Mouse (Mus musculus): ENCODE results near the gene Cox7a2.

The Cox7a2 gene

DNA sequence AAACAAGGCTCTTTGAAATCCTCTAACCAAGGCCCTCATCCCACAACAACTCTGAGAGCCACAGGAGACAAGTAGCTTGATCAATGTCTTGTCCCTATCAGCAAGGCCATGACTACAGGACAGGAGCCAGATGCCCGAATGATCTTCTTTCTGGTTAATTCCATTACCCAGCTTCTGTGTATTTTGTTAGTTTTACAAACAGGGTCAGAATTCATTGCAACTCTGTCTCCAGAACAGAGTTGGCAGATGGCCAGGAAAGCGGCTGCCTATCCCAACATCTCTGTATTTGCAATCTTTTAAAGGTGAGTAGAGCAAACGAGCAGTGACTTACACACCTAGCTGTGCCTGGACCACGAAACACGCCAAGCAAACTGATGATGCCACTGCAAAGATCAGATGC is 29.4 kb downstream of the Cox7a2 start:
- no peak for DNase-seq

DNA sequence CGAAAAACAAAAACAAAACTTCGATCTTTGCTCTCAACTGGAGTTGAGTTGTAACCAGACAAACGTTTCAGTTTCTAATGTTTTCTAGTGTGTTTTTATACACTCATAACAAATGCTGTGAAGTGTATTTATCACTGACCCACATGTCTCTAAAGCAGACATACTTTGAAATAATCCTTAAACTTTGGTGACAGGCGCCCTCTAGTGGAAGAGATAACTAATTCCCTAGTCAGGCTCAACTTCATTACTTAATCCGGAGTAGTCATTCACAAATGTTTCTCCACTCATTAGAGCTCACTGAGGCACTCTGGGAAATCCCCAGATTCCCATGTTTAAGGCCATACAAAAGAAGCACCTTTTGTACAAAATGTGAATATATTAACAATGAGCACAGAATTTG is 36.6 kb downstream of the Cox7a2 start:
- DNase-seq: no peak

DNA sequence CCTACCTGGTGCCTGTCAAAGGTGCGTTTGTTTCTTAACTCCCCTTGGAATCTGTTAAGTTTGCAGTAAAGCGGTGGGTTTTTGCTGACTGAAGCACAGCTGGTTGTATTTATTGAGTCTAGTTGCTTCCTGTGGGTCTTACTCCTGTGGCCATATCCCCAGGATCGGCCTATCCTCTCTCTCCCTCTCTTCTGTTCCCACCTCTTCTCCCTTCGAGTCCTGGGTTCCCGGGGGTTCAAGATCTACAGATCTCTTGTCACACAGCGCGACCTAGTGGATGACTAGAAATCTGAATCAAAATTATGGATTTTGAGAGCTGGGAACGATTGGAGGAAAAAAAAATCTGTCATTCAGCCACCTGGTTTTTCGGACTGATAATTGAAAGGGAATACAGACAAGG is 38.6 kb downstream of the Cox7a2 start:
- DNase-seq: peak; percentile 72

DNA sequence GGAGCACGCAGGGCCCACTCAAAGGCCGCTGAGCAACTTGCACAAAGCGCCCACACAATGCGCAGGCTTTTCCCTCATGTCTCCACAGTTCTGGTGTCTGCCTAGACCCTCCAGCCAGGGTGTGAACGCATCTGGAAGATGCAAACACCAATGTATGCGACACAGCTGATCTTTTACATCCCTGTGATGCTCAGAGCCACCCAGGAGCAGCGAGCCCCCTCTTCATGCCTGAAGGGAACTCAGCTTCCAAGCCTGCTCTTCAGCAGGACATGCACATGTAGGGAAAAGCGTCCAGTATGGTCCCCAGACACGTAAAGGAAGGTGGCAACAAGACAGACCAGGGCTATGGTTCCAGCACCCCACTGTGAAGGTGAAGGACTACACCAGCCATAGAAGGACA is 39.5 kb downstream of the Cox7a2 start:
- DNase-seq: no peak

DNA sequence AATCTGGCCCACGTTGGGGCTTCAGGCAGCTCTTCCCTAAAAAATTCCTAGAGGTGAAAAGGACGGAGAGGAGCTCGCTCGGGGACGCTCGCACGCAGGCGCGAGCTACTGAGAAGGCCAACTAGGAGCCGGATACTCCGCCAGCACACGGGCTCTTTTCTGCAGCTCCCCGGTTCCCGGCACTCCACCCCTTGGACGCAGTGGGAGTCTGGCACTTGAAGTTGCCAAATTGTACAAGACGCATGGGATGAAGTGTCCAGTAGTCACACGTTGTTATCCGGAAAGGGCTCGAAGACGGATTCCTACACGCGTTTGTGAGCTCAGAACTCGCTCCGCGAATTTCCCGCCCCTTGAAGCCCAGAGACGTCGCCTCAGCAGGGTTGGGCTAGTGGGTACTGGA is 40.2 kb downstream of the Cox7a2 start:
- no peak for DNase-seq

DNA sequence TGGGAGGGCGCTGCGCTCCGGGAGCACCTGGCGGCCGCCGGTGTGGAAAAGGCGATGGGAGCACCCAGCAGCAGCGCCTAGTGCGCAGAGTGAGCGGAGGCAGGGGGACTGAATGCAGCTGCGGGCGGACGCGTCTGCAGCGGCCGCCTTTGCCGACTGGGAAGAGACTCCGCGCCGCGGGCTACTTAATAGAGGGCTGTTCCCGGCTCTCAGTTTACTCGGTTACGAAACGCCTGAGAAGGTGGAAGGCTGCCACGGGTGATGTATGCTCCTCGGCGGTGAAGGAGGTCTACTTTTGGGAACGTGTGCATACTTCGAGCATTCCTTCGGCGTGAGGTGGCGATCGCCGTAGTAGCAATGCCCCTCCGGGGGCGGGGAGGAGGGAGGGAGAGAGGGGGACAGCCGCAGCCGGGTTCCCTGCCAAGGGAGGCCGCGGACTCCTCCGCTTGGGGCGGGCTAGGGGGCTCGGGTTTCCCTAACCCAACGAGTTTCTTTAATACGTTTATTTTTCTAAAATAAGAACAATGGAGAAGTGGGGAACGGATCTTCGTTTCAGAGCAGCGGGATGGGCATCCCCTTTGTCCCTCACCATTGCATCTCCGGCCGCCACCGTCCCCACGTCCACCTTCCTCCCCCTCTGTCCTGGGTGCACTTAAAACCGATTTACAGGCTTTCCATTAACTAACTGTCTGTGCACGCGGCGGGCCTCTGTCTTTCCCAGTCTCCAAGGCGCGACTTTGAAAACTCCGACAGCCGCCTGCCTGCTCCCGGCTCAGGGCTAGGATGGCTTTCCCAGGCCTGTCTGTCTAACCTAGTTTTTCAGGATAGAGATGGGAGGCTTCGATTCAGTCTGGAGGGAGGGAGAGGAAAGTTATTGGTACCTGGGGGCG is 41.0 kb downstream of the Cox7a2 start, which contains the start of gene Col12a1:
Gene Col12a1, minus strand, starts transcription at position 351 of the 890 bp plus-strand sequence.
- DNase-seq: peak; percentile 32

DNA sequence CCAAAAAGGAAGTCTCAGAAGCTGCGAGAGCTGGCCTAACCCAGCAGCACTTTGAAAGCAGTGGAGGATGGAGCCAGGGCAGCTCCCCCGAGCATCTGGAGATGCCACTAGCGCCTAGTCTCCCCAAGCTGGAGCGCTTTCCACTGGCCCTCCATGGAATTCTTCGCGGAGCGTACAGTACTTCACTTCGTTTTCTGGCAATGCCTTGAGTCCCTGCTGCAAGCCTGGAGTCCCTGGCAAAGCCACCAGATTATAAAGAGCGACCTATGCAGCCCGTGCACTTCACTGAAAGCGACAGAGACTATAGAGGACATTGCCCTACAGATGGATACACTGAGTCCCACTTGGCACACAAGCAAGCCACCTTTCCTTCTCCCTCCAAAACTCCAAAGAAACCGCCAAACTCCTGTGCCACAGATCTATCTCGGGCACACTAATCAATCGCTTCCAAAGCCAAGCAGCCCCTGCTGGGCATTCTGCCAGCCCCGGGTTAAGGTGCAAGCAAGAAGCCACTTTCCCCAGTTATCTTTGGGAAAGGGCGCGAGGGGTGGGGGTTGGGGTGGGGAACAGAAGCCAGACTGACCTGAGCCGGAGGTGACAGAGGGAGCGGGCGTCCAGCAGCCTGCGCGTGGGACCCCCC is 41.7 kb downstream of the Cox7a2 start:
- DNase-seq: peak; percentile 30

DNA sequence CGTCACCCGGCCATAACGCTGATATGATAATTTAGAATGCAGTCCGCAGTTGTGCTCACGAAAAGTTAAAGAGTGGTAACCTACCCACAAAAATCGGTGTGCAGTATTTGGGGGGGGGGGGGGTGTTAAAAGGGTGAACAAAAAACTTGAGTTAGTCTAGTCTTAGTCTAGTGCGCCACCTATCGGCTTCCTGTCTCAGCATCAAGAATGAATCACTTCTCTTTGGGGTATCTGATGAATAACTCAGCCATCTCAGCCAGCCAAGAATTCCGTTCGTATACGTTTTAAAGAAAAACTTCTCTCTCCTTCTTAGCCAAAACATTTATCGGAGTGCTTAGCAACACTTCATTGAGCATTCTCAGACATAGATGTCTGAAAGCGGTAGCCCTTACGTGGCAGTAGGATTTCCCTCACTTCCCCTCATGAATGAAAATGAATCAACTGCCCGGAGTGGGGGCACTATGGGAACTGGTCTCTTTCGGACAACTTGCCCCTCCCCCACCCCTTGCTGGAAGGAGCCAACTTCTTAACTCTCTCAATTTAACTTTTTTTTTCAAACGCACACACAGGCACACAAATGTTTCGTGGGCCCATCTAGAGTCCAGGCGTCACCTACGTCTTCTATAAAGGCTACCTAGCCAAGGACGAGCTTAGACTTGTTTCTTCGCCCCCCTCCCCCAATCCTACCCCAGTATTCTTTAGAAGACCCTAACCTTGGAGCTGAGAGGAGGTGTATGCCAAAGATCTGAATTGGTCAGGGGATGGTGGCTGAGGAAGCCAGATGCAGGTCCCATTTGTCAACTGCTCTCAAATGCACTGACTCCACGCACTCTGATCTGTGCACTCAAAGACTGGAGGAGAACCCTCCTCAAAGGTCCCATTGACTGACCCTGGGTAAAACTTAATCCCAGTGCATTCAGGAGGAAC is 42.5 kb downstream of the Cox7a2 start:
- DNase-seq: peak; percentile 86

DNA sequence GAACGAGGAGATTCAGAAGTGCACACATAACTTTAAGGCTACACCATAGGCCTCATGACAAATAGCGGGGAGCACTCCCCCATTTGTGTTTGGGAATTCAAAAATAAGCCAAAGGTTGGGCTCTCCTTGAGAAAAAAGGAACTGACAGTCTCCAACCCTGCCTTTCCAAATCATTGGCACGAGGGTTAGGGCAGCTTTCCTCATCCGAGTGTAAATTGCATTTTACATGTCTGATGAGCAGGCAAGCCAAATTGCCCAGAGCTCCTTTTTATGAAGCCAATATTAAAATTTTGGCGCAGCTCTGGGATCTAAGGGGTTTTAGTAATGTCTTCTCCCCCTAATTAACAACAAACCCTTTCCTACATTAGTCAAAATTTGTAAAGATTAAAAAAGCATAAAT is 43.2 kb downstream of the Cox7a2 start:
- no peak for DNase-seq

DNA sequence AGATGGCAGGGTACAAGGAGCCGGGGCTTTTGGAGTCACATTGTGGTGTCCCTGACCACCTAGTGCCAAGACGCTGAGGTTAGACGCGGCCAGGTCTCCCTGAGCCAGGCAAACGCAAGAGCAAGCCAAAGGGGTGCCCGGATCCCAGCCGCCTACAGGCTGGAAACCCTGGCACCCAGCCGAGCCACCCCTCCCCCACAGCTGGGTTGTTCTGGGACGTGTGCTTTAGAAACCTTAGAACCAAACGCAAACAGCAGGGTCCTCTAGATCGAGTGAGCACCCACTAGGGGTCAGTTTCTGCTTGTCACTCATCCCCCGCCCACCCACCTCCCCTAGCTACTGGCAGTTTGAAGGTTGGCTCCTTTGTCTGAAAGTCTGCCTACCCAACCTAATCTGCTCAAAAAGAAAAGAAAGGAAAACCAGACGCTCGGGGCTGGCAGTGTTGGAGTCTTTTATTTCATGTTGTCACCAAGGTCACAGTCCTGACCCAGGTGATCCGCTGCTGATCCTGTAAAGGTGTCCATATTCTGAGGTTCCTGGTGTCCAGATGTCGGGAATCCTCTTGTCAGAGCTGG is 45.1 kb downstream of the Cox7a2 start:
- DNase-seq: peak; percentile 64

Data from right cerebral cortex, postnatal 14 days (tissue).